13 mouse cellular contexts compared by ENCODE assay signal in genomic region chr7:110840332-110840731, GRCm38 (mm10). TPM values are rescaled to one million over a fixed set of nuclear protein-coding genes. Genes with fewer than 3 reads are reported as not detected.
DNase-seq lines count a peak whose midpoint lies in the region; ATAC-seq lines count a peak whose summit lies in the region.
"Had no signal": no experiment of that assay in that cellular context is flagged by ENCODE, and none has a peak within 500 bp of the region (broad histone marks: within the 10 kb centered on the region; RNA-seq: fewer than 3 reads in every experiment).

No protein-coding gene starts in this region.

- WGBS in heart, embryonic 12.5 days: 74% methylated on average over 4 of the region's 4 CpGs
- WGBS in liver, embryonic 12.5 days (ENCODE audit: insufficient replicate concordance): 55% methylated on average over 4 of the region's 4 CpGs
- 88% methylated on average over 4 of the region's 4 CpGs for WGBS in hindbrain, embryonic 14.5 days

- H3K4me1 ChIP-seq in heart, embryonic 12.5 days (replicated peaks): peaks cover 10% of the 10 kb centered on the region
- H3K4me1 ChIP-seq in liver, embryonic 12.5 days: peaks cover 39% of the 10 kb centered on the region
- H3K4me1 ChIP-seq in hindbrain, embryonic 14.5 days (replicated peaks; ENCODE audit: control insufficient read depth, insufficient read depth, low read length): peaks cover 6% of the 10 kb centered on the region; the same call in 1 of the 2 replicates

- H3K9ac ChIP-seq in heart, embryonic 12.5 days: no peak overlapping the region
- H3K9ac ChIP-seq in liver, embryonic 12.5 days: no peak overlapping the region; the same call in 1 of the 2 replicates
- no peak overlapping the region for H3K9ac ChIP-seq in hindbrain, embryonic 14.5 days
- H3K9ac ChIP-seq: embryonic facial prominence, embryonic 15.5 days; forebrain, embryonic 15.5 days had no signal

- no peak overlapping the region for H3K27ac ChIP-seq in heart, embryonic 12.5 days (ENCODE audit: poor library complexity, severe bottlenecking)
- no peak overlapping the region for H3K27ac ChIP-seq in liver, embryonic 12.5 days
- no peak overlapping the region for H3K27ac ChIP-seq in hindbrain, embryonic 14.5 days
- H3K27ac ChIP-seq: embryonic facial prominence, embryonic 15.5 days; forebrain, embryonic 15.5 days had no signal

- H3K36me3 ChIP-seq in heart, embryonic 12.5 days: peaks cover 16% of the 10 kb centered on the region
- peaks cover 25% of the 10 kb centered on the region for H3K36me3 ChIP-seq in liver, embryonic 12.5 days
- peaks cover 9% of the 10 kb centered on the region for H3K36me3 ChIP-seq in hindbrain, embryonic 14.5 days (replicated peaks; ENCODE audit: control insufficient read depth, insufficient read depth)
- H3K36me3 ChIP-seq: embryonic facial prominence, embryonic 15.5 days; forebrain, embryonic 15.5 days had no signal

- no peak overlapping the region for H3K4me2 ChIP-seq in heart, embryonic 12.5 days
- H3K4me2 ChIP-seq in liver, embryonic 12.5 days: 0 out of 2 replicates have a peak overlapping the region, but pooled peaks have one; percentile 10
- no peak overlapping the region for H3K4me2 ChIP-seq in hindbrain, embryonic 14.5 days (replicated peaks)
- H3K4me2 ChIP-seq: embryonic facial prominence, embryonic 15.5 days; forebrain, embryonic 15.5 days had no signal

- ATAC-seq in heart, embryonic 12.5 days (ENCODE audit: insufficient number of reproducible peaks, low FRiP score): no peak
- no peak for ATAC-seq in liver, embryonic 12.5 days
- ATAC-seq in monocyte, adult 5-6 weeks (replicated peaks; ENCODE audit: insufficient number of reproducible peaks, low FRiP score, low TSS enrichment, poor library complexity, severe bottlenecking): peak; percentile 90
- ATAC-seq in hindbrain, embryonic 14.5 days (ENCODE audit: low FRiP score): no peak
- ATAC-seq: forebrain, embryonic 15.5 days had no signal

- DNase-seq in heart, adult 11 months: peak; percentile 88
- DNase-seq in 416B (ENCODE audit: low read depth): peak; percentile 74
- no peak for DNase-seq in hindbrain, embryonic 14.5 days (ENCODE audit: low spot score)
- no peak for DNase-seq in thymus, postnatal 25 days
- DNase-seq in kidney, postnatal 25 days: no peak
- DNase-seq: cerebellum, postnatal 36 days; heart, postnatal 10 days; retina, postnatal 1 day had no signal

- H3K4me3 ChIP-seq in heart, embryonic 12.5 days: no peak overlapping the region
- H3K4me3 ChIP-seq in liver, embryonic 12.5 days: no peak overlapping the region
- no peak overlapping the region for H3K4me3 ChIP-seq in hindbrain, embryonic 14.5 days (replicated peaks; ENCODE audit: low read length)
- H3K4me3 ChIP-seq: embryonic facial prominence, embryonic 15.5 days; forebrain, embryonic 15.5 days had no signal

- no peaks in the 10 kb centered on the region for H3K9me3 ChIP-seq in heart, embryonic 12.5 days (replicated peaks)
- H3K9me3 ChIP-seq in liver, embryonic 12.5 days (replicated peaks): no peaks in the 10 kb centered on the region
- H3K9me3 ChIP-seq in hindbrain, embryonic 14.5 days (ENCODE audit: control insufficient read depth, low read length): no peaks in the 10 kb centered on the region
- H3K9me3 ChIP-seq: embryonic facial prominence, embryonic 15.5 days; forebrain, embryonic 15.5 days had no signal

- no peaks in the 10 kb centered on the region for H3K27me3 ChIP-seq in heart, embryonic 12.5 days (replicated peaks)
- H3K27me3 ChIP-seq in liver, embryonic 12.5 days (replicated peaks): no peaks in the 10 kb centered on the region
- no peaks in the 10 kb centered on the region for H3K27me3 ChIP-seq in hindbrain, embryonic 14.5 days (ENCODE audit: control insufficient read depth, insufficient read depth, low read length)
- H3K27me3 ChIP-seq: embryonic facial prominence, embryonic 15.5 days; forebrain, embryonic 15.5 days had no signal

RNA-seq across cellular contexts. Expression of gene Rnf141, which starts 3.9 kb away (rescaled TPM):
- 35.5 and 37.9 TPM in 2 replicates for polyA plus RNA-seq in heart, embryonic 12.5 days (2016; fragmentation: Nextera tagmentation; extraction: Ambion mirVana)
- polyA plus RNA-seq in liver, embryonic 12.5 days (2016; fragmentation: Nextera tagmentation; extraction: Ambion mirVana): 29.1 and 31.7 TPM in 2 replicates
- 19.8 to 50.6 TPM (median 21.2 TPM) in 3 replicates for total RNA-seq in monocyte, adult 5-6 weeks (2017)
- polyA plus RNA-seq in hindbrain, embryonic 14.5 days (2014; fragmentation: Nextera tagmentation; extraction: Ambion mirVana): 41.4 and 45.6 TPM in 2 replicates

RNA-seq across cellular contexts. Expression of gene Lyve1, which starts 22.7 kb away (rescaled TPM):
- polyA plus RNA-seq in heart, embryonic 12.5 days (2016; fragmentation: Nextera tagmentation; extraction: Ambion mirVana): 3.2 and 3.6 TPM in 2 replicates
- 26.7 and 28.6 TPM in 2 replicates for polyA plus RNA-seq in liver, embryonic 12.5 days (2016; fragmentation: Nextera tagmentation; extraction: Ambion mirVana)
- not detected in 3 replicates for total RNA-seq in monocyte, adult 5-6 weeks (2017)
- polyA plus RNA-seq in hindbrain, embryonic 14.5 days (2014; fragmentation: Nextera tagmentation; extraction: Ambion mirVana): 4.1 and 4.4 TPM in 2 replicates

Comparison
In these comparisons a context has a peak if more than half of its experiments do, and no peak if none do; other contexts are left out.
1. DNase-seq: peak in heart, adult 11 months (single experiment) and 416B (single experiment); none in hindbrain, embryonic 14.5 days (single experiment), thymus, postnatal 25 days (single experiment) and kidney, postnatal 25 days (0 of 2).